9 mouse cellular contexts compared by ENCODE assay signal in the genomic region with DNA sequence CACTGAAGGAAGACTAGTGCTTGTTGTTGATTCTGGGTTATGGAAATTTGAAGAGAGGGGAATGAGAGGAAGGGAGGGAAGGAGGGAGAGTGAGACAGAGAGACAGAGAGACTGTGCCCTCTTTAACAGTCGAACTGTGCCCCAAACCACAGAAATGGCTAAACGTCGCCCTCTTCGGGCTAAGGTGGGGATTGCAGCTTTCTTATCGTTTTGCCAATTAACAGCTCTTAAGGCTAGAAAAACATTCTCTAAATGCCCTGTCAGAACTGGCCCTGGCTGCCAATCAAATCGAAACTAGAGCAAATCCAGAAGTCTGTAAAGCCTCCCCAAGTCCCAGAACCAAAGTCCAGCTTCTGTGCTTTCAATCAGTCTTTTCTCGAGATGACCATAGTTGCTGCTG. TPM values are rescaled to one million over a fixed set of nuclear protein-coding genes. Genes with fewer than 3 reads are reported as not detected.
DNase-seq lines count a peak whose midpoint lies in the region; ATAC-seq and TF ChIP-seq lines count a peak whose summit lies in the region.
"Had no signal": no experiment of that assay in that cellular context is flagged by ENCODE, and none has a peak within 500 bp of the region (broad histone marks: within the 10 kb centered on the region; RNA-seq: fewer than 3 reads in every experiment).

No protein-coding gene starts in this region.

- no peaks in the 10 kb centered on the region for H3K27me3 ChIP-seq in intestine, embryonic 14.5 days (replicated peaks; ENCODE audit: control insufficient read depth, insufficient read depth, low read length)
- no peaks in the 10 kb centered on the region for H3K27me3 ChIP-seq in intestine, embryonic 15.5 days (replicated peaks)
- H3K27me3 ChIP-seq in myocyte (ENCODE audit: control insufficient read depth, insufficient read depth, insufficient read length) = no peaks in the 10 kb centered on the region
- H3K27me3 ChIP-seq in testis, adult 2 months (ENCODE audit: control insufficient read depth, insufficient read depth, low read length) = no peaks in the 10 kb centered on the region
- H3K27me3 ChIP-seq: embryonic facial prominence, embryonic 12.5 days had no signal

- no peak overlapping the region for H3ac ChIP-seq in myocyte (ENCODE audit: control insufficient read depth, insufficient read length)

- H3K4me1 ChIP-seq in intestine, embryonic 14.5 days (replicated peaks; ENCODE audit: control insufficient read depth, insufficient read depth, low read length) = no peaks in the 10 kb centered on the region
- H3K4me1 ChIP-seq in intestine, embryonic 15.5 days (replicated peaks) = no peaks in the 10 kb centered on the region
- no peaks in the 10 kb centered on the region for H3K4me1 ChIP-seq in bone marrow, adult 2 months (ENCODE audit: control insufficient read depth, insufficient read depth, low read length)
- H3K4me1 ChIP-seq in embryonic fibroblast, embryonic 13.5 days (ENCODE audit: control insufficient read depth, insufficient read depth, low read length) = no peaks in the 10 kb centered on the region
- no peaks in the 10 kb centered on the region for H3K4me1 ChIP-seq in testis, adult 2 months (ENCODE audit: control insufficient read depth, insufficient read depth, low read length)
- H3K4me1 ChIP-seq: embryonic facial prominence, embryonic 12.5 days had no signal

- no peak overlapping the region for H3K9ac ChIP-seq in intestine, embryonic 14.5 days (ENCODE audit: low read length)
- H3K9ac ChIP-seq in intestine, embryonic 15.5 days = no peak overlapping the region
- H3K9ac ChIP-seq: embryonic facial prominence, embryonic 12.5 days had no signal

- no peaks in the 10 kb centered on the region for H3K79me2 ChIP-seq in myocyte (ENCODE audit: control insufficient read depth, insufficient read depth)

- H3K27ac ChIP-seq in intestine, embryonic 14.5 days (ENCODE audit: low read depth) = no peak overlapping the region
- H3K27ac ChIP-seq in intestine, embryonic 15.5 days = no peak overlapping the region
- no peak overlapping the region for H3K27ac ChIP-seq in bone marrow, adult 2 months (ENCODE audit: control insufficient read depth, insufficient read depth, low read depth, low read length, poor library complexity)
- H3K27ac ChIP-seq in embryonic fibroblast, embryonic 13.5 days (ENCODE audit: insufficient read depth, low read length) = no peak overlapping the region
- no peak overlapping the region for H3K27ac ChIP-seq in left cerebral cortex, adult 2 months
- peak overlapping the region; percentile 39; the same call in 1 of the 2 replicates for H3K27ac ChIP-seq in testis, adult 2 months (ENCODE audit: control insufficient read depth, insufficient read depth, low read depth, low read length)
- H3K27ac ChIP-seq: embryonic facial prominence, embryonic 12.5 days had no signal

- WGBS in intestine, embryonic 14.5 days = 14% methylated on average over 7 of the region's 7 CpGs
- WGBS in intestine, embryonic 15.5 days = 22% methylated on average over 7 of the region's 7 CpGs
- WGBS in bone marrow, adult 2 months = 12% methylated on average over 7 of the region's 7 CpGs

- no peak overlapping the region for H3K4me3 ChIP-seq in intestine, embryonic 14.5 days (ENCODE audit: low read depth, low read length)
- no peak overlapping the region for H3K4me3 ChIP-seq in intestine, embryonic 15.5 days (replicated peaks)
- no peak overlapping the region for H3K4me3 ChIP-seq in bone marrow, adult 2 months (replicated peaks; ENCODE audit: control insufficient read depth, low read depth, low read length)
- H3K4me3 ChIP-seq in embryonic fibroblast, embryonic 13.5 days (ENCODE audit: insufficient read depth, low read length) = no peak overlapping the region
- no peak overlapping the region for H3K4me3 ChIP-seq in left cerebral cortex, adult 2 months
- no peak overlapping the region for H3K4me3 ChIP-seq in myocyte
- no peak overlapping the region for H3K4me3 ChIP-seq in testis, adult 2 months (ENCODE audit: control insufficient read depth, low read depth, low read length)
- H3K4me3 ChIP-seq: embryonic facial prominence, embryonic 12.5 days had no signal

- no peak for TF ChIP-seq POLR2A in bone marrow, adult 2 months (IDR thresholded peaks at IDR 0.05; ENCODE audit: borderline replicate concordance, control insufficient read depth, low read depth, low read length)
- TF ChIP-seq POLR2A in embryonic fibroblast, embryonic 13.5 days (IDR thresholded peaks at IDR 0.05; ENCODE audit: low read depth, low read length) = no peak
- no peak for TF ChIP-seq POLR2A in myocyte (IDR thresholded peaks at IDR 0.05; ENCODE audit: insufficient read length, low read depth)
- TF ChIP-seq POLR2A in testis, adult 2 months (IDR thresholded peaks at IDR 0.05; ENCODE audit: control insufficient read depth, low read depth, low read length) = no peak

- DNase-seq in intestine, embryonic 14.5 days (ENCODE audit: low spot score) = peak; percentile 88
- peak; percentile 48 to 75 for DNase-seq in left cerebral cortex, adult 2 months (ENCODE audit: extremely low spot score in 1 of 2, low spot score in 2 of 2)

- peak; percentile 53 for TF ChIP-seq CTCF in bone marrow, adult 2 months (IDR thresholded peaks at IDR 0.05; ENCODE audit: control insufficient read depth, insufficient read depth, low read length)
- 0 out of 2 replicates have a peak, but pooled peaks have one; percentile 30 for TF ChIP-seq CTCF in embryonic fibroblast, embryonic 13.5 days (IDR thresholded peaks at IDR 0.05; ENCODE audit: borderline replicate concordance, insufficient read depth, low read length)
- TF ChIP-seq CTCF in left cerebral cortex, adult 2 months (IDR thresholded peaks at IDR 0.05) = peak; percentile 72
- peak; percentile 32; the same call in 1 of the 2 replicates for TF ChIP-seq CTCF in testis, adult 2 months (IDR thresholded peaks at IDR 0.05; ENCODE audit: control insufficient read depth, insufficient read depth, insufficient replicate concordance, low read depth, low read length)

- H3K9me3 ChIP-seq in intestine, embryonic 14.5 days (ENCODE audit: control insufficient read depth, low read length) = no peaks in the 10 kb centered on the region
- H3K9me3 ChIP-seq in intestine, embryonic 15.5 days = no peaks in the 10 kb centered on the region
- H3K9me3 ChIP-seq: embryonic facial prominence, embryonic 12.5 days had no signal

- no peak for ATAC-seq in intestine, embryonic 14.5 days (replicated peaks; ENCODE audit: low FRiP score, low TSS enrichment, low read depth)
- ATAC-seq in intestine, embryonic 15.5 days = no peak
- peak; percentile 12 to 58; a peak in 1 of 4 replicates for ATAC-seq in hematopoietic stem cell, adult 5-6 weeks (replicated peaks in 1 of 2; ENCODE audit: insufficient read depth in 1 of 2, low FRiP score in 2 of 2, low TSS enrichment in 1 of 2, low read depth in 1 of 2, poor library complexity in 2 of 2, severe bottlenecking in 2 of 2)

- H3K36me3 ChIP-seq in intestine, embryonic 14.5 days (ENCODE audit: control insufficient read depth, insufficient read depth, low read length) = no peaks in the 10 kb centered on the region
- H3K36me3 ChIP-seq in intestine, embryonic 15.5 days = no peaks in the 10 kb centered on the region
- no peaks in the 10 kb centered on the region for H3K36me3 ChIP-seq in myocyte (ENCODE audit: control insufficient read depth, insufficient read depth)
- no peaks in the 10 kb centered on the region for H3K36me3 ChIP-seq in testis, adult 2 months (ENCODE audit: control insufficient read depth, insufficient read depth, low read length)
- H3K36me3 ChIP-seq: embryonic facial prominence, embryonic 12.5 days had no signal

- no peak overlapping the region for H3K4me2 ChIP-seq in intestine, embryonic 14.5 days (ENCODE audit: low read length)
- H3K4me2 ChIP-seq in intestine, embryonic 15.5 days (replicated peaks) = no peak overlapping the region
- H3K4me2 ChIP-seq in myocyte (ENCODE audit: low read depth) = peak overlapping the region; percentile 57
- H3K4me2 ChIP-seq: embryonic facial prominence, embryonic 12.5 days had no signal

- intact Hi-C loops in left cerebral cortex, adult 2 months (cut with DNase I) = loop anchor here (1.0 kb wide), 1 partner anchor 27 kb away; no protein-coding TSS in a partner anchor

TF ChIP-seq in myocyte, 11 proteins besides CTCF, POLR2A, EP300 and RAD21:
- TF ChIP-seq REST (IDR thresholded peaks at IDR 0.05; ENCODE audit: insufficient read depth, insufficient read length) (no peak), MYOG (IDR thresholded peaks at IDR 0.05; ENCODE audit: control insufficient read depth in 1 of 3, insufficient read depth in 1 of 3, insufficient read length in 2 of 3, low read depth in 2 of 3) (no peak), POLR2AphosphoS2 (IDR thresholded peaks at IDR 0.05; ENCODE audit: insufficient read length, low read depth) (no peak), MAX (IDR thresholded peaks at IDR 0.05; ENCODE audit: low read depth) (no peak), TCF3 (IDR thresholded peaks at IDR 0.05; ENCODE audit: insufficient read length, low read depth) (no peak), TCF12 (IDR thresholded peaks at IDR 0.05; ENCODE audit: insufficient read depth, poor library complexity, severe bottlenecking) (no peak), E2F4 (IDR thresholded peaks at IDR 0.05; ENCODE audit: insufficient read depth) (no peak), CEBPB (IDR thresholded peaks at IDR 0.05; ENCODE audit: insufficient read depth, poor library complexity, severe bottlenecking) (no peak), MYOD1 (IDR thresholded peaks at IDR 0.05; ENCODE audit: control insufficient read depth in 1 of 3, insufficient read length in 2 of 3, low read depth in 2 of 3) (no peak), SRF (IDR thresholded peaks at IDR 0.05; ENCODE audit: control insufficient read depth, insufficient read length, low read depth) (no peak), USF1 (IDR thresholded peaks at IDR 0.05; ENCODE audit: low read depth) (no peak)

RNA-seq across cellular contexts. Expression of gene Pgrmc1, which starts 36.4 kb away (rescaled TPM):
- 205 and 214 TPM in 2 replicates for polyA plus RNA-seq in intestine, embryonic 14.5 days (2014; fragmentation: Nextera tagmentation; extraction: Ambion mirVana)
- 203 and 215 TPM in 2 replicates for polyA plus RNA-seq in intestine, embryonic 15.5 days (2015; fragmentation: Nextera tagmentation; extraction: Ambion mirVana)
- 9.1 and 20.4 TPM in 2 replicates for polyA plus RNA-seq in bone marrow, adult 2 months (2011; ENCODE audit: insufficient read depth, insufficient read length, low replicate concordance, missing spikeins)
- 200 and 205 TPM in 2 replicates for polyA plus RNA-seq in embryonic fibroblast, embryonic 13.5 days (2011; ENCODE audit: insufficient read length, low read depth, missing spikeins)
- 83.2 and 101 TPM in 2 replicates for total RNA-seq in hematopoietic stem cell, adult 5-6 weeks (2017)
- 100 to 1,000 TPM; 281 to 282 TPM for total RNA-seq in left cerebral cortex, adult 2 months (2021)
- polyA plus RNA-seq in myocyte (2012; fragmentation: generic; extraction: Trizol) = 43.9 TPM
- polyA plus RNA-seq in testis, adult 2 months (2012; rRNA removed) = 50.7 and 51.3 TPM in 2 replicates

Comparison
In these comparisons a context has a peak if more than half of its experiments do, and no peak if none do; other contexts are left out.
1. ATAC-seq: peak in hematopoietic stem cell, adult 5-6 weeks (2 of 2); none in intestine, embryonic 14.5 days (single experiment) and intestine, embryonic 15.5 days (single experiment).
2. Peak in every context shown above with its lines, with median percentiles within 50 percentile points of each other: CTCF ChIP-seq.